In the genomic region with DNA sequence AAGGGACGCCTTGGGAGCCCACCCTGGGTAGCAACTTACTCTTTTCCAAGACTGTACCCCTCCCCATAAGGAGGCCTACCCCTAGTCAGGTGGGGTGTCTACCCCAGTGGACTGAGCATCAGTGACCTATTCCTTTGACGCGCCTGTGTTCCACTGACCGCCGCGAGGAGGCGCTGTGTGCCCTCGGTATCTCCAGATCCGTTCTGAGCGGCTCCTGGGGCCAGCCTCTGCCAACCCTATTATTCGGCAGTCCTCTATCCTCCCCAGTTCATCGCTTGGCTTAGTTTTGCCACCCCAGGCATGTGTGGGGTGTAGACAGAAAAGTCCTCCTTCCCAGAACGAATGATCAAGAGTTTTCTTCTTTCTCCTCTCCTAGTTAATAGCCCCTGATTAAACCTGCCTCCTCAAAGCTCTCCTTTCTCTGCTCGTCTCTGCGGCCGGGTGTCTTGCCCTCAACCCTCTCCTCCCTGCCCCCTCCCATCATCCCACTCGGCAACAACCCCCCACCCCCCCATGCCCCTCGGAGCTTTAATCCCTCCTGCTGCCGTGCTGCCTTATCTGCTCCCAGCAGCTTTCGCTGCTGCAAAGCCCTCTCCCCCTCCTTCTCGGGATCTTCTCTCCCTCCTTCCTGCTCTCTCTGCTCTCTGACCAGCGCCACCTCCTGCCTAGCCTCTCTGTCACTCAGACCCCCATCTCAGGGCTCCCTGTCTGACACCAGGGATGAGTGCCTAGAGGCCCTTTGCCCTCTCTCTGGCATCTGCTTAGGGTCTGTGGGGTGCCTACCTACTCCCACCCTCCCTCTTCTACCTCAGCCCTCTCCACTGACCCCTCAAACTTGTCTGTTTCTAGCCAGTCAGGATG, we compare ENCODE assay signal across 8 mouse cellular contexts. TPM values are rescaled to one million over a fixed set of nuclear protein-coding genes. Genes with fewer than 3 reads are reported as not detected.
DNase-seq lines count a peak whose midpoint lies in the region; ATAC-seq lines count a peak whose summit lies in the region.

No protein-coding gene starts in this region.

- peak; percentile 68 for DNase-seq in R1 (ENCODE audit: low read depth, low spot score)
- DNase-seq in cerebellum, adult 9-10 months = peak; percentile 92
- peak; percentile 56 to 59 for DNase-seq in frontal cortex, postnatal 25 days (ENCODE audit: low spot score in 2 of 2)
- DNase-seq in layer of hippocampus, postnatal 25 days (ENCODE audit: extremely low spot score in 1 of 2, low spot score in 1 of 2) = peak; percentile 67 to 81
- DNase-seq in lung, postnatal 36 days = peak; percentile 84
- peak; percentile 79 for DNase-seq in right cerebral cortex, postnatal 14 days
- DNase-seq in yolk sac, embryonic 10.5 days (ENCODE audit: low spot score) = peak; percentile 73

- peak overlapping the region; percentile 27 for H3K9ac ChIP-seq in hindbrain, embryonic 12.5 days

- no peaks in the 10 kb centered on the region for H3K9me3 ChIP-seq in hindbrain, embryonic 12.5 days (replicated peaks)

- peak overlapping the region; percentile 39 for H3K4me2 ChIP-seq in hindbrain, embryonic 12.5 days (replicated peaks)

- under 1% methylated on average over 22 of the region's 22 CpGs for WGBS in hindbrain, embryonic 12.5 days

- H3K27me3 ChIP-seq in hindbrain, embryonic 12.5 days = peaks cover 48% of the 10 kb centered on the region

- H3K27ac ChIP-seq in hindbrain, embryonic 12.5 days = peak overlapping the region; percentile 92

- H3K4me3 ChIP-seq in hindbrain, embryonic 12.5 days = 0 out of 2 replicates have a peak overlapping the region, but pooled peaks have one; percentile 8

- peaks cover under 1% of the 10 kb centered on the region; the same call in 1 of the 2 replicates for H3K36me3 ChIP-seq in hindbrain, embryonic 12.5 days

- ATAC-seq in hindbrain, embryonic 12.5 days (ENCODE audit: low FRiP score) = peak; percentile 18; the same call in 1 of the 2 replicates

- peaks cover 95% of the 10 kb centered on the region for H3K4me1 ChIP-seq in hindbrain, embryonic 12.5 days

RNA-seq across cellular contexts. Expression of a gene that starts 4.3 kb away (rescaled TPM):
- 18.3 and 19.0 TPM in 2 replicates for polyA plus RNA-seq in hindbrain, embryonic 12.5 days (2016; fragmentation: Nextera tagmentation; extraction: Ambion mirVana)
- total RNA-seq in layer of hippocampus, postnatal 25 days (2021) = 1 to 10 TPM; 8.9 to 9.9 TPM

RNA-seq across cellular contexts. Expression of a gene that starts 10.3 kb away (rescaled TPM):
- 73.1 and 74.1 TPM in 2 replicates for polyA plus RNA-seq in hindbrain, embryonic 12.5 days (2016; fragmentation: Nextera tagmentation; extraction: Ambion mirVana)
- 10 to 100 TPM; 60.5 to 66.7 TPM for total RNA-seq in layer of hippocampus, postnatal 25 days (2021)

RNA-seq across cellular contexts. Expression of a gene that starts 33.1 kb away (rescaled TPM):
- polyA plus RNA-seq in hindbrain, embryonic 12.5 days (2016; fragmentation: Nextera tagmentation; extraction: Ambion mirVana) = 39.2 and 41.5 TPM in 2 replicates
- total RNA-seq in layer of hippocampus, postnatal 25 days (2021) = 10 to 100 TPM; 77.2 to 82.8 TPM

RNA-seq across cellular contexts. Expression of a gene that starts 33.4 kb away (rescaled TPM):
- 25.3 and 25.7 TPM in 2 replicates for polyA plus RNA-seq in hindbrain, embryonic 12.5 days (2016; fragmentation: Nextera tagmentation; extraction: Ambion mirVana)
- total RNA-seq in layer of hippocampus, postnatal 25 days (2021) = 10 to 100 TPM; 70.3 to 73.8 TPM

Comparison
In these comparisons a context has a peak if more than half of its experiments do, and no peak if none do; other contexts are left out.
1. Peak in every context shown above with its lines: DNase-seq, ATAC-seq, H3K4me3 ChIP-seq and H3K27ac ChIP-seq.